Mouse (Mus musculus) embryonic facial prominence, embryonic 13.5 days (tissue): ENCODE data around the gene Unc93b1. TPM values are rescaled to one million over a fixed set of nuclear protein-coding genes. Genes with fewer than 3 reads are reported as not detected.

Experiments
- ATAC-seq: fragments of 200-750 bp; cut with Nextera tagmentation; 2 replicates; pipeline ENCODE4 v1.8.0; 2017; ENCODE audit warnings: low read depth; ENCODE audit not compliant: insufficient number of reproducible peaks, insufficient read depth, low FRiP score, low TSS enrichment
- H3K27ac ChIP-seq: fragments of 300-500 bp; sonication (generic); 2 replicates; pipeline ENCODE4 v1.5.1; 2015; ENCODE audit warnings: moderate library complexity, mild to moderate bottlenecking, inconsistent platforms
- H3K27me3 ChIP-seq: fragments of 300-500 bp; sonication (generic); 2 replicates; pipeline ENCODE4 v1.6.1; 2015; ENCODE audit warnings: mild to moderate bottlenecking, inconsistent platforms
- H3K36me3 ChIP-seq: fragments of 300-500 bp; sonication (generic); 2 replicates; pipeline ENCODE4 v1.6.1; 2015; ENCODE audit warnings: mild to moderate bottlenecking, inconsistent platforms
- H3K4me1 ChIP-seq: fragments of 300-500 bp; sonication (generic); 2 replicates; pipeline ENCODE4 v1.6.1; 2015; ENCODE audit warnings: inconsistent platforms
- H3K4me2 ChIP-seq: fragments of 300-500 bp; sonication (generic); 2 replicates; pipeline ENCODE4 v1.6.1; 2015; ENCODE audit warnings: moderate library complexity, mild to moderate bottlenecking, inconsistent platforms
- H3K4me3 ChIP-seq: fragments of 300-500 bp; sonication (generic); 2 replicates; pipeline ENCODE4 v1.5.1; 2015; ENCODE audit warnings: mild to moderate bottlenecking, inconsistent platforms
- H3K9ac ChIP-seq: fragments of 300-500 bp; sonication (generic); 2 replicates; pipeline ENCODE4 v1.6.1; 2015; ENCODE audit warnings: mild to moderate bottlenecking, inconsistent platforms
- H3K9me3 ChIP-seq: fragments of 300-500 bp; sonication (generic); 2 replicates; pipeline ENCODE4 v1.6.1; 2016; ENCODE audit warnings: inconsistent platforms
- WGBS: fragments of 180-500 bp; shearing (Covaris S2); methylation state at CpG from one replicate; pipeline ENCODE4 v1.1.7; 2015; ENCODE audit warnings: mixed read lengths; 5-methylcytosine and 5-hydroxymethylcytosine counted together
- polyA plus RNA-seq: library from polyadenylated mRNA; unstranded; fragments of >200 nt; fragmentation: Nextera tagmentation; extraction: Ambion mirVana; gene quantifications from 2 replicates; pipeline ENCODE4 v1.2.1, GENCODE M21; 2015

Gene Unc93b1
- polyA plus RNA-seq, 1 experiment from 2014 or later: 15.8 TPM

DNA sequence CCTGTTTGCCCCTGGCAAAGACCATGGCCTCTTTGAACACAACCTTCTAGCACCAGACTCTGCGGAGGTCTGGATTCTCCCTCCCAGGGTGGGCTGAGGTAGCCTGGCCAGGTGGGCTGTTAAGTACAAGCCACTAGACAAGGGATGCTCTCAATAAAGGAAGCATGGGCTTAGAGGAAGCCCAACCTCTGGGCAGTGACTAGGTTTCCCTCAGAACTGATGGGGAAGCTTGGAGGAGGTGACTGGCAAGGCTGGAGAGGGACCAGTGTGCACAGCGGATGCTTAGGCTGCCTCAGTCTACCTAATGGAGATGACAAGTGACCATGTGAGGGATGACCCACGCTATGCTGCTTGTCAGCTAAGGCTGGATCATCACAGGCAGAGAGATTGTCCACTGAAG, 57.0 kb downstream of the Unc93b1 start:
- Histone ChIP-seq H3K27ac (no peak overlapping the region), H3K4me1 (peaks cover 4% of the 10 kb centered on the region; the same call in 1 of the 2 replicates), H3K9me3 (no peaks in the 10 kb centered on the region; the same call in 1 of the 2 replicates), H3K27me3 (no peaks in the 10 kb centered on the region), H3K36me3 (no peaks in the 10 kb centered on the region), H3K4me2 (no peak overlapping the region), H3K9ac (no peak overlapping the region), H3K4me3 (no peak overlapping the region)
- no peak for ATAC-seq
- WGBS: 83% methylated on average over 3 of the region's 3 CpGs

DNA sequence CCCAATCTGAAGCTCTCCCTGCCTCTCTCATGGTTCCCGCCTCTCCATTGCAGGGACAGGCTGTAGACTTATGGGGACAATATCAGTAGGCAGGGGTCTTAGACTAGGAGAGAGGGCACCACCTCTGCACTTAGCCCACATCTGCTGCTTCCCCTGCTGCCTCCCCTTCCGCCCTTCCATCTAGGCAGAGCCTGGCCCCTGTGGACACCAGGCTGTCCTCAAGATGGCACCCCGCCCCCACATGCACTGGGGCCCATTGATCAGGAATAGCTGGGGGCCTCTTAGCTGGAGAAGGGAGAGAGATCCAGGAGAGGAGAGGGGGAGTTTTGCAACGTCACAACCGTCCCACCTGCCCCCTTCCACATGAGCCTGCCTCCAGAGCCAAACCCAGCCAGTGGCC, 57.4 kb downstream of the Unc93b1 start, which contains the start of gene Tbx10:
Tbx10 (plus strand) TSS at position 337 of the 400 bp plus-strand sequence.
- H3K4me1 ChIP-seq: 0 out of 2 replicates have a peak, but pooled peaks cover 3% of the 10 kb centered on the region
- H3K27me3 ChIP-seq: no peaks in the 10 kb centered on the region
- no peaks in the 10 kb centered on the region for H3K36me3 ChIP-seq
- WGBS: 54% methylated on average over 5 of the region's 5 CpGs
- H3K9ac ChIP-seq: no peak within 1 kb of the TSS
- H3K4me3 ChIP-seq: no peak within 1 kb of the TSS
- H3K4me2 ChIP-seq: no peak within 1 kb of the TSS
- ATAC-seq: no peak
- no peaks in the 10 kb centered on the region; the same call in 1 of the 2 replicates for H3K9me3 ChIP-seq
- no peak within 1 kb of the TSS for H3K27ac ChIP-seq

DNA sequence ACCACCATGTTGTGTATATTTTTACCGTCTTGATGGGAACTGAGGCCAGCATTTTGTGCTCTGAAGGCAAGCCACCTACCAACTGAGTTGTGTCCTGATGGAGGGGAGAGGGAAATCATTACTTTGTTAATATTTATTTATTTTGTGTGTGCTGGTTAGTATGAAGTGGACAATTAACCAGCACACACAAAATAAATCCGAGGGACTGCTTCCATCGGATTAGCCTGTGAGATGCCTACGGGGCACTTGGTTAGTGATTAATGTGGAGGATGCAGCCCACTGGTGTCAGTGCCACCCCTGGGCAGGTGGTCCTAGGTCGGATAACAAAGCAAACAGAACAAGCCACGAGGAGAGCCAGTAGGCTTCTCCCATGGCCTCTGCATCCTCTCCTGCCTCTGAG, 59.9 kb downstream of the Unc93b1 start:
- H3K36me3 ChIP-seq: no peaks in the 10 kb centered on the region
- H3K4me2 ChIP-seq: no peak overlapping the region
- H3K9ac ChIP-seq: no peak overlapping the region
- no peaks in the 10 kb centered on the region for H3K9me3 ChIP-seq
- peaks cover 10% of the 10 kb centered on the region for H3K4me1 ChIP-seq
- 70% methylated on average over 6 of the region's 6 CpGs for WGBS
- ATAC-seq: no peak
- no peak overlapping the region for H3K4me3 ChIP-seq
- no peaks in the 10 kb centered on the region for H3K27me3 ChIP-seq
- H3K27ac ChIP-seq: no peak overlapping the region

DNA sequence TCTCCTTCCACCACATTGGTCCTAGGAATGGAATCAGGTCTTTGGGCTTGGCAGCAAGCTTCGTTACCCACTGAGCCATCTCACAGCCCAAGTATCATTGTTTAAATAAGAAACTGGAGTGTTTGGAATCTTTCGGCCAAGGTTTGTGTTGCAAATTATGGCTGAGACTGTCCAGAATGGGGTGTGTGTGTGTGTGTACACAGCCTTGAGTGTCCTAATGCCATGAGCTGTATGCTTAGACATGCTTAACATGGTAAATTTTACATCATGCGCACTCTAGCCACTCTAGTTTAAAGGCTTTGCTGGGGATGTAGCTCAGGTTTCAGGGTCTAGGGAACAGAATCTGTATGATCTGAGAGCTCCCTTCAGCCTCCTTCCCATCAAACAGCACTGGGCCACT, 60.5 kb downstream of the Unc93b1 start:
- Histone ChIP-seq H3K4me2 (no peak overlapping the region), H3K27me3 (no peaks in the 10 kb centered on the region), H3K27ac (no peak overlapping the region), H3K4me1 (peaks cover 10% of the 10 kb centered on the region), H3K9ac (no peak overlapping the region), H3K9me3 (no peaks in the 10 kb centered on the region), H3K4me3 (no peak overlapping the region), H3K36me3 (no peaks in the 10 kb centered on the region)
- ATAC-seq: no peak
- WGBS: 81% methylated on average over 3 of the region's 3 CpGs

DNA sequence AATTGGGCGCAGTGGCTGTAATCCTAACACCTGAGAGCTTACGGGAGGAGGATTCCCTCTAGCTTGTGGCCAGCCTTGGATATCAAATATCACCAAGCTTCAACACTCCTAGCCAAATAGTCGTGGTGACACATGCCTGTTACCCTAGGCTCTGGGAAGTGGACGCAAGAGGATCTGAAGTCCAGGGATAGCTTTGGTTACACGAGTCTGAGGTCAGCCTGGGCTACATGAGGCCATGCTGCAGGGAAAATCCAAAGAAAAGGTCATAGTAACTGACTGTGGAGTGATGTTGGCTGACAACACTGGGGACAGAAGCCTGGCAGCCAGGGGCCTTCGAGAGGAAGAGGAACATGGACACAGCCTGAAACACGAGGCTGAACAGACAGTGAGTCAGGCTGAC, 61.1 kb downstream of the Unc93b1 start:
- Histone ChIP-seq H3K27me3 (no peaks in the 10 kb centered on the region), H3K4me1 (peaks cover 14% of the 10 kb centered on the region), H3K9ac (no peak overlapping the region), H3K4me3 (no peak overlapping the region), H3K4me2 (no peak overlapping the region), H3K36me3 (no peaks in the 10 kb centered on the region), H3K9me3 (no peaks in the 10 kb centered on the region), H3K27ac (no peak overlapping the region)
- WGBS: 55% methylated on average over 7 of the region's 7 CpGs
- ATAC-seq: no peak

DNA sequence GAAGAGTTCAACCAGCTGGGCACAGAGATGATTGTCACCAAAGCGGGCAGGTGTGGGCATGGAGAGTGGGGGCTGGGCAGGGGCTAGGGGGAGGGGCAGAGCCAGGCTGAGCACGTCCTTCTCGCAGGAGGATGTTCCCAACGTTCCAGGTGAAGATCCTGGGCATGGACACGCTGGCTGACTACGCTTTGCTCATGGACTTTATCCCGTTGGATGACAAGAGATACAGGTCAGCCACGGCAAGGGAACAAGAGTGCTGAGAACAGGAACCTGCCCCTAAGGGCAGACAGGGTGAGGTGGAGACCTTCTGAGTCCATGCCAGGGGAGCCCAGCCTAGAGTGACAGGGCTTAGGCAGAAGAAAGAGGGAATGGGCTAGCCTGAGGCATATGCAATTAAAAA, 61.8 kb downstream of the Unc93b1 start:
- Histone ChIP-seq H3K4me3 (no peak overlapping the region), H3K27ac (no peak overlapping the region), H3K9ac (no peak overlapping the region), H3K4me2 (no peak overlapping the region), H3K9me3 (no peaks in the 10 kb centered on the region), H3K27me3 (no peaks in the 10 kb centered on the region), H3K36me3 (no peaks in the 10 kb centered on the region), H3K4me1 (peaks cover 20% of the 10 kb centered on the region)
- no peak for ATAC-seq
- WGBS: 84% methylated on average over 8 of the region's 8 CpGs

DNA sequence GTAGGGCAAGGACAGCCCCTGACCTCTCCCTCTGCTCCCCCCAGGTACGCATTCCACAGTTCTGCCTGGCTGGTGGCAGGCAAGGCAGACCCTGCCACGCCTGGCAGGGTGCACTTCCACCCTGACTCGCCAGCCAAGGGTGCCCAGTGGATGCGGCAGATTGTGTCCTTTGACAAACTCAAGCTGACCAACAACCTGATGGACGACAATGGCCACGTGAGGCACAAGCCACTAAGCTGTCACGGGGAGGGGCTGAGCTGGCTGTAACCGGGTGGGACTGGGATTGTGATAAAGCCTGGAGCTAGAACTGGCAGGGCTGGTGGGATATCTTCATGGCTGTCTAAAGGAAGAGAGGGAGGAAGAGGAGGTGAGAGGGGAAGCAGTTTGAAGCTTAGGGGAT, 62.2 kb downstream of the Unc93b1 start:
- 61% methylated on average over 8 of the region's 8 CpGs for WGBS

DNA sequence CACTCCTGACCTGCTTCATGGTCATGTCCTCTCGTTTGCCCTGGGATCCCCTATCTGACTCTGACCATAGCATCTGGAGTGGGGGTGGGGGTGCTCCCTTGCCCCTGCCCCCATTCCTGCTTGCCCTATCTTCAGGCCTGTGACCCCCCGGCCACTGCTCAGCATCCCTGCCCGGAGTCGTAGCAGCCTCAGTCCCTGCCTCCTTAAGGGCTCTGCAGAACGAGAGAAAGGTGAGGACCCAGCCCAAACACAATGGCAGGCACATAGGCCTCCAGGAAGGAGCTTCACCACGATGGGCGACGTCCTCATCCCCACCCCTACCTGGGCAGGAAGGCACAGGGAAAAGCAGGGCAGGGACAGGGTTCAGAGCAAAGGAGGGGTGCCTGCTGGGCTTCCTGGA, 63.3 kb downstream of the Unc93b1 start:
- no peak overlapping the region for H3K4me2 ChIP-seq
- no peak for ATAC-seq
- no peak overlapping the region for H3K9ac ChIP-seq
- no peaks in the 10 kb centered on the region for H3K9me3 ChIP-seq
- WGBS: 76% methylated on average over 8 of the region's 8 CpGs
- H3K4me3 ChIP-seq: no peak overlapping the region
- H3K27me3 ChIP-seq: no peaks in the 10 kb centered on the region
- no peaks in the 10 kb centered on the region for H3K36me3 ChIP-seq
- H3K4me1 ChIP-seq: peaks cover 22% of the 10 kb centered on the region
- H3K27ac ChIP-seq: no peak overlapping the region

More for the DNA sequence above, 62.2 kb downstream of the Unc93b1 start:
- Histone ChIP-seq H3K27me3 (no peaks in the 10 kb centered on the region), H3K9ac (no peak overlapping the region), H3K27ac (no peak overlapping the region), H3K4me1 (peaks cover 22% of the 10 kb centered on the region), H3K4me2 (no peak overlapping the region), H3K4me3 (no peak overlapping the region), H3K36me3 (no peaks in the 10 kb centered on the region), H3K9me3 (no peaks in the 10 kb centered on the region)
- no peak for ATAC-seq

Other genes starting within 250 kb of the Unc93b1 start
- gene Lrp5, start 248.6 kb upstream of the Unc93b1 start, polyA plus RNA-seq: 7.3 and 7.9 TPM in 2 replicates
- gene 1810055G02Rik, start 226.9 kb upstream of the Unc93b1 start, polyA plus RNA-seq: 47.5 and 47.6 TPM in 2 replicates
- 34.1 and 36.0 TPM in 2 replicates for gene Kmt5b, start 167.8 kb upstream of the Unc93b1 start, polyA plus RNA-seq
- 54.8 and 56.5 TPM in 2 replicates for gene Chka, start 83.4 kb upstream of the Unc93b1 start, polyA plus RNA-seq
- gene Tcirg1, start 28.1 kb upstream of the Unc93b1 start, polyA plus RNA-seq: 53.7 and 58.0 TPM in 2 replicates
- 258 and 278 TPM in 2 replicates for gene Ndufs8, start 22.4 kb upstream of the Unc93b1 start, polyA plus RNA-seq
- gene Aldh3b1, start 5.4 kb upstream of the Unc93b1 start, polyA plus RNA-seq: 1.6 and 1.7 TPM in 2 replicates
- 0.24 TPM in 1 of 2 replicates, not detected in the other for gene Aldh3b3, start 23.5 kb downstream of the Unc93b1 start, polyA plus RNA-seq
- 7.9 and 8.2 TPM in 2 replicates for gene Aldh3b2, start 37.1 kb downstream of the Unc93b1 start, polyA plus RNA-seq
- 3.1 and 3.7 TPM in 2 replicates for gene Acy3, start 51.4 kb downstream of the Unc93b1 start, polyA plus RNA-seq
- not detected in 2 replicates for gene Tbx10, start 57.6 kb downstream of the Unc93b1 start, polyA plus RNA-seq
- gene Nudt8, start 65.4 kb downstream of the Unc93b1 start, polyA plus RNA-seq: 36.5 and 37.8 TPM in 2 replicates
- 5.6 and 6.5 TPM in 2 replicates for gene Gm49405, start 65.4 kb downstream of the Unc93b1 start, polyA plus RNA-seq
- gene Doc2g, start 68.1 kb downstream of the Unc93b1 start, polyA plus RNA-seq: 7.3 and 8.1 TPM in 2 replicates
- 178 and 206 TPM in 2 replicates for gene Ndufv1, start 77.6 kb downstream of the Unc93b1 start, polyA plus RNA-seq
- 535 and 609 TPM in 2 replicates for gene Gstp1, start 102.8 kb downstream of the Unc93b1 start, polyA plus RNA-seq
- gene Gstp2, start 110.8 kb downstream of the Unc93b1 start, polyA plus RNA-seq: 1.2 and 3.4 TPM in 2 replicates
- gene Gstp3, start 124.4 kb downstream of the Unc93b1 start, polyA plus RNA-seq: 0.32 and 0.41 TPM in 2 replicates
- gene Cabp2, start 146.4 kb downstream of the Unc93b1 start, polyA plus RNA-seq: not detected in 2 replicates
- gene Cdk2ap2, start 162.0 kb downstream of the Unc93b1 start, polyA plus RNA-seq: 55.6 and 62.3 TPM in 2 replicates
- 6.4 and 8.3 TPM in 2 replicates for gene Pitpnm1, start 164.8 kb downstream of the Unc93b1 start, polyA plus RNA-seq
- gene Aip, start 190.7 kb downstream of the Unc93b1 start, polyA plus RNA-seq: 97.6 and 107 TPM in 2 replicates
- not detected in 2 replicates for gene Gpr152, start 204.6 kb downstream of the Unc93b1 start, polyA plus RNA-seq
- gene Cabp4, start 208.8 kb downstream of the Unc93b1 start, polyA plus RNA-seq: not detected in 2 replicates
- gene Coro1b, start 213.4 kb downstream of the Unc93b1 start, polyA plus RNA-seq: 129 and 150 TPM in 2 replicates
- gene Ptprcap, start 218.4 kb downstream of the Unc93b1 start, polyA plus RNA-seq: 2.8 and 3.0 TPM in 2 replicates
- 65.5 and 69.6 TPM in 2 replicates for gene Rps6kb2, start 228.2 kb downstream of the Unc93b1 start, polyA plus RNA-seq
- gene Carns1, start 240.3 kb downstream of the Unc93b1 start, polyA plus RNA-seq: 1.7 and 3.0 TPM in 2 replicates